Mouse (Mus musculus) thymus, adult 2 months (tissue): Measurements from ENCODE around the gene Mical2.

Experiments
- CTCF ChIP-seq: fragments of 200-500 bp; IDR thresholded peaks from 2 replicates; pipeline ENCODE4 v1.5.1; 2012; ENCODE audit warnings: mild to moderate bottlenecking, control low read depth, low read length, moderate library complexity, borderline replicate concordance; ENCODE audit not compliant: control insufficient read depth, poor library complexity, insufficient read depth; ENCODE audit errors: extremely low read depth
- POLR2A ChIP-seq: fragments of 200-500 bp; IDR thresholded peaks from 2 replicates; pipeline ENCODE4 v1.6.1; 2012; ENCODE audit warnings: mild to moderate bottlenecking, low read length, control low read depth, moderate library complexity; ENCODE audit not compliant: control insufficient read depth, poor library complexity, insufficient read depth; ENCODE audit errors: extremely low read depth

DNA sequence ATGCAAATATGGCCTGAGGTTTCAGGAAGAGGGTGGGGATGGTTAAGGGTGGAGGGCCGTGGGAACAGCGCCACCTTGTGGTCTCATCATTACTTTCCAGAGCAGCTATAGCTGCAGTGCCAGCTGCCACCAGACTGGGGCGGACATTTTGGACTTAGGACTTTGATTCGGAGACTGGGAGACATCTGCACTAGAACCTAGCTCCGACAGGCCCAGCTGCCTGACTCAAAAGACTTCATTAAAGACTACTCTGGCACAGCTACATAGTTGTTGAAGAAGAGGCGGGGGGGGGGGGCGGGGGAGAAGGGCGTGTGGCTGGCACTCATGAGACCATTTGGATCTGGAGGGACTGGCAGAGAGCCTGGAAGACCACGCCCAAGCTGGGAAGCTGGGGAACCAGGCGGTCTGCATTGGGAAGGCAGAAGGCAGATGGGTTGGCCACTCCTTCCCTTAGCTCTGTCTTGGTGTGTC, 45.4 kb upstream of the Mical2 start:
- TF ChIP-seq CTCF (peak; percentile 88), POLR2A (no peak)
